Mouse (Mus musculus) lung, postnatal 0 days (tissue): ENCODE results near the gene Ndufb7. TPM values are rescaled to one million over a fixed set of nuclear protein-coding genes. Genes with fewer than 3 reads are reported as not detected.

Source experiments
- ATAC-seq: fragments of 200-750 bp; cut with Nextera tagmentation; 2 replicates; pipeline ENCODE4 v1.8.0; 2017; ENCODE audit warnings: moderate library complexity
- DNase-seq: peaks from one replicate; pipeline ENCODE4 v3.0.0-alpha.2; 2016; ENCODE audit warnings: low spot score
- H3K27ac ChIP-seq: fragments of 300-500 bp; sonication (generic); 2 replicates; pipeline ENCODE4 v1.5.1; 2014; ENCODE audit warnings: antibody characterized with exemption, mild to moderate bottlenecking, low read length, mixed read lengths
- H3K27me3 ChIP-seq: fragments of 300-500 bp; sonication (generic); replicated peaks from 2 replicates; pipeline ENCODE4 v1.6.1; 2014; ENCODE audit warnings: low read length, mixed read lengths; ENCODE audit not compliant: insufficient read depth
- H3K36me3 ChIP-seq: fragments of 300-500 bp; sonication (generic); 2 replicates; pipeline ENCODE4 v1.6.1; 2014; ENCODE audit warnings: low read length, mixed read lengths; ENCODE audit not compliant: insufficient read depth
- H3K4me1 ChIP-seq: fragments of 300-500 bp; sonication (generic); 2 replicates; pipeline ENCODE4 v1.6.1; 2014; ENCODE audit warnings: antibody characterized with exemption, low read depth, low read length, mixed read lengths; ENCODE audit not compliant: insufficient read depth
- H3K4me2 ChIP-seq: fragments of 300-500 bp; sonication (generic); replicated peaks from 2 replicates; pipeline ENCODE4 v1.6.1; 2014; ENCODE audit warnings: low read depth, mild to moderate bottlenecking, low read length, moderate library complexity, mixed read lengths
- H3K4me3 ChIP-seq: fragments of 300-500 bp; sonication (generic); 2 replicates; pipeline ENCODE4 v1.5.1; 2014; ENCODE audit warnings: low read depth, low read length
- H3K9ac ChIP-seq: fragments of 300-500 bp; sonication (generic); replicated peaks from 2 replicates; pipeline ENCODE4 v1.6.1; 2014; ENCODE audit warnings: low read depth, mild to moderate bottlenecking
- H3K9me3 ChIP-seq: fragments of 300-500 bp; sonication (generic); 2 replicates; pipeline ENCODE4 v1.6.1; 2016; ENCODE audit warnings: low read length, mixed read lengths
- CTCF ChIP-seq: IDR thresholded peaks from 2 replicates; pipeline ENCODE4 v1.5.1; 2016; ENCODE audit warnings: antibody characterized with exemption, mild to moderate bottlenecking
- EP300 ChIP-seq: IDR thresholded peaks from 2 replicates; pipeline ENCODE4 v1.6.1; 2016; ENCODE audit warnings: antibody characterized with exemption, mild to moderate bottlenecking, control low read depth
- WGBS: fragments of 180-500 bp; shearing (Covaris S2); extraction: QIAGEN DNeasy Blood & Tissue Kit; methylation state at CpG from one replicate; pipeline ENCODE4 v1.1.7; 2014; 5-methylcytosine and 5-hydroxymethylcytosine counted together
- polyA plus RNA-seq: library from polyadenylated mRNA; unstranded; fragments of >200 nt; fragmentation: Nextera tagmentation; extraction: Ambion mirVana; gene quantifications from 2 replicates; pipeline ENCODE4 v1.2.1, GENCODE M21; 2015

Ndufb7 gene
- polyA plus RNA-seq, 1 experiment from 2014 or later, result 286 TPM

GRCm38 (mm10) chr8:83616625-83617024 lies 50.2 kb downstream of the Ndufb7 start:
- no peak overlapping the region for H3K27ac ChIP-seq
- H3K4me1 ChIP-seq, result no peaks in the 10 kb centered on the region
- no peak overlapping the region for H3K9ac ChIP-seq
- H3K27me3 ChIP-seq, result no peaks in the 10 kb centered on the region
- no peak overlapping the region for H3K4me2 ChIP-seq
- ATAC-seq, result no peak
- no peak overlapping the region for H3K4me3 ChIP-seq
- TF ChIP-seq EP300, result no peak
- TF ChIP-seq CTCF, result no peak
- H3K36me3 ChIP-seq, result peaks cover 12% of the 10 kb centered on the region
- no peaks in the 10 kb centered on the region for H3K9me3 ChIP-seq
- no peak for DNase-seq

GRCm38 (mm10) chr8:83617111-83617510 lies 50.6 kb downstream of the Ndufb7 start:
- Histone ChIP-seq H3K9ac (no peak overlapping the region), H3K4me2 (no peak overlapping the region), H3K9me3 (no peaks in the 10 kb centered on the region), H3K4me3 (no peak overlapping the region), H3K27me3 (no peaks in the 10 kb centered on the region), H3K27ac (no peak overlapping the region), H3K4me1 (no peaks in the 10 kb centered on the region), H3K36me3 (peaks cover 7% of the 10 kb centered on the region)
- no peak for DNase-seq
- 71% methylated on average over 2 of the region's 2 CpGs for WGBS
- ATAC-seq, result no peak
- TF ChIP-seq CTCF (no peak), EP300 (no peak)

GRCm38 (mm10) chr8:83618566-83618965 lies 52.1 kb downstream of the Ndufb7 start:
- Histone ChIP-seq H3K27me3 (no peaks in the 10 kb centered on the region), H3K4me3 (no peak overlapping the region), H3K9ac (no peak overlapping the region), H3K27ac (no peak overlapping the region), H3K36me3 (no peaks in the 10 kb centered on the region), H3K4me2 (no peak overlapping the region), H3K9me3 (no peaks in the 10 kb centered on the region), H3K4me1 (no peaks in the 10 kb centered on the region)
- ATAC-seq (no peak), DNase-seq (no peak)
- TF ChIP-seq EP300, result no peak
- no peak for TF ChIP-seq CTCF
- 98% methylated on average over 2 of the region's 2 CpGs for WGBS

- TF ChIP-seq CTCF (no peak), EP300 (no peak)
- 69% methylated on average over 9 of the region's 9 CpGs for WGBS
- peak; percentile 64 for ATAC-seq
- H3K36me3 ChIP-seq, result no peaks in the 10 kb centered on the region
- H3K9me3 ChIP-seq, result no peaks in the 10 kb centered on the region
- no peak overlapping the region for H3K27ac ChIP-seq
- DNase-seq, result peak; percentile 54
- no peak overlapping the region for H3K9ac ChIP-seq
- no peaks in the 10 kb centered on the region for H3K27me3 ChIP-seq
- no peak overlapping the region for H3K4me2 ChIP-seq
- H3K4me1 ChIP-seq, result no peaks in the 10 kb centered on the region
- H3K4me3 ChIP-seq, result no peak overlapping the region
Measured at GRCm38 (mm10) chr8:83619568-83620285, 53.3 kb downstream of the Ndufb7 start.

Other genes with a start within 250 kb of the Ndufb7 start
- 6.3 and 7.9 TPM in 2 replicates for gene Elmod2, start 234.2 kb upstream of the Ndufb7 start, polyA plus RNA-seq
- not detected in 2 replicates for gene Mgat4d, start 218.2 kb upstream of the Ndufb7 start, polyA plus RNA-seq
- 0.07 and 0.11 TPM in 2 replicates for gene Clgn, start 176.8 kb upstream of the Ndufb7 start, polyA plus RNA-seq
- gene Scoc, start 108.3 kb upstream of the Ndufb7 start, polyA plus RNA-seq, result 80.5 and 95.1 TPM in 2 replicates
- not detected in 2 replicates for gene Olfr370, start 30.9 kb upstream of the Ndufb7 start, polyA plus RNA-seq
- gene Tecr, start 41.3 kb downstream of the Ndufb7 start, polyA plus RNA-seq, result 273 and 293 TPM in 2 replicates
- 34.3 and 43.6 TPM in 2 replicates for gene Dnajb1, start 41.5 kb downstream of the Ndufb7 start, polyA plus RNA-seq
- gene Gipc1, start 86.0 kb downstream of the Ndufb7 start, polyA plus RNA-seq, result 123 and 134 TPM in 2 replicates
- 1.3 and 1.4 TPM in 2 replicates for gene Ptger1, start 100.0 kb downstream of the Ndufb7 start, polyA plus RNA-seq
- 32.2 and 34.4 TPM in 2 replicates for gene Pkn1, start 132.5 kb downstream of the Ndufb7 start, polyA plus RNA-seq
- gene Ddx39, start 148.5 kb downstream of the Ndufb7 start, polyA plus RNA-seq, result 51.0 and 53.9 TPM in 2 replicates
- 145 and 146 TPM in 2 replicates for gene Adgre5, start 174.7 kb downstream of the Ndufb7 start, polyA plus RNA-seq